Mouse (Mus musculus): ENCODE results near the gene Atg16l2. TPM values are rescaled to one million over a fixed set of nuclear protein-coding genes. Genes with fewer than 3 reads are reported as not detected.

Gene Atg16l2
- polyA plus RNA-seq, 1 experiment from 2014 or later, result 23.0 TPM

DNA sequence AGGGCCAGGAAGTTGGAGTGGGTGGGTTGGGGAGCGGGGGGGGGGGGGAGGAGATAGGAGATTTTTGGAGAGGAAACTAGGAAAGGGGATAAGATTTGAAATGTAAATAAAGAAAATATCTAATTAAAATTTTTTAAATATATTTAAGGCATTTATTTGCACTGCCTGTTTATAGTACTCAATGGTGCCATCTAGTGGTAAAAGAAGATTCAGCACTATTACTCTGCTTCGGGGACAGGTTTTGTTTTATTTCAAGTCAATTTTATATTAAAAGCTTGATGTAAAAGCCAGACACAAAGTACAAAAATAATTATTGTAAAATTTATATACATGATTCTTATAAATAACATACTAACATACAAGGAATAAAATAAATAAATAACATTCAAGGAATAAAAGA lies 70.6 kb downstream of the Atg16l2 start:
- no peaks in the 10 kb centered on the region for H3K9me3 ChIP-seq (replicated peaks)
- 48% methylated on average over 2 of the region's 2 CpGs for WGBS
- DNase-seq (ENCODE audit: low spot score), result no peak

DNA sequence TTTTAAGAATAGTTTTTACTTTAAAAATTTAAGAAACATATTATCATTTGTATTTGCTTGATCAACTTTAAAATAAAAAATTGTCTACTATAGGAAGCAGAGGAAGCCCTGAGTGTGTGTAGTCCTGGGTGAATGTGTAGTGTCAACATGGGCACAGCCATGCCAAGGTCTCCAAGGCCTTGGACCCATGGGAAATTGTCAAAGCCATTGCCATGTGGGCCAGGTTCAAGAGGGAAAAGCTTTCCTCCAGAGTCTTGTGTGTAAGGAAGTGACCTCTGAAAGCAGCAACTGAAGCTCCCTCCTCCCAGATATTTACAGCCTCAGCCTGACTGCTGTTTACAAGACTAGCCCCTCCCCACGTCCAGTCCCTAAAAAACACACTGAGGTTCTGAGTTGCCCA lies 72.7 kb downstream of the Atg16l2 start:
- no peak for DNase-seq (ENCODE audit: low spot score)
- Histone ChIP-seq H3K27ac (no peak overlapping the region), H3K36me3 (no peaks in the 10 kb centered on the region), H3K27me3 (ENCODE audit: low read depth, poor library complexity, severe bottlenecking) (no peaks in the 10 kb centered on the region), H3K4me3 (no peak overlapping the region), H3K9me3 (replicated peaks) (no peaks in the 10 kb centered on the region), H3K4me1 (no peaks in the 10 kb centered on the region)
- 50% methylated on average over 1 of the region's 1 CpGs for WGBS

More for the DNA sequence above, 70.6 kb downstream of the Atg16l2 start:
- no peaks in the 10 kb centered on the region for H3K4me1 ChIP-seq
- no peaks in the 10 kb centered on the region for H3K27me3 ChIP-seq (ENCODE audit: low read depth, poor library complexity, severe bottlenecking)
- H3K27ac ChIP-seq, result no peak overlapping the region
- no peak overlapping the region for H3K4me3 ChIP-seq
- H3K36me3 ChIP-seq, result peaks cover 2% of the 10 kb centered on the region; the same call in 1 of the 2 replicates

DNA sequence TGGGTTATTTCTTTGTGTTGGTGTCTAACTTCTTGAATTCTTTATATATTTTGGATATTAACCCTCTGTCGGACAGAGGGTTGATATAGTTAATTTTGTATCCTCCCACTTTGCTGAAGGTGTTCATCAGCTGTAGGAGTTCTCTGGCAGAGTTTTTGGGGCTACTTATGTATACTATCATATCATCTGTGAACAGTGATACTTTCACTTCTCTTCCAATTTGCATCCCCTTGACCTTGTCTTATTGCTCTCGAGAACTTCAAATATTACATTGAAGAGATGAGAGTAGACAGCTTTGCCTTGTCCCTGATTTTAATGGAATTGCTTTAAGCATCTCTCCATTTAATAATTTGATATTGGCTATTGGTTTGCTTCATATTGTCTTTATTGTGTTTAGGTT lies 78.5 kb downstream of the Atg16l2 start:
- WGBS, result 94% methylated on average over 2 of the region's 2 CpGs
- Histone ChIP-seq H3K27me3 (ENCODE audit: low read depth, poor library complexity, severe bottlenecking) (no peaks in the 10 kb centered on the region), H3K4me3 (no peak overlapping the region), H3K9me3 (replicated peaks) (no peaks in the 10 kb centered on the region), H3K27ac (no peak overlapping the region), H3K4me1 (no peaks in the 10 kb centered on the region), H3K36me3 (no peaks in the 10 kb centered on the region)
- DNase-seq (ENCODE audit: low spot score), result no peak

DNA sequence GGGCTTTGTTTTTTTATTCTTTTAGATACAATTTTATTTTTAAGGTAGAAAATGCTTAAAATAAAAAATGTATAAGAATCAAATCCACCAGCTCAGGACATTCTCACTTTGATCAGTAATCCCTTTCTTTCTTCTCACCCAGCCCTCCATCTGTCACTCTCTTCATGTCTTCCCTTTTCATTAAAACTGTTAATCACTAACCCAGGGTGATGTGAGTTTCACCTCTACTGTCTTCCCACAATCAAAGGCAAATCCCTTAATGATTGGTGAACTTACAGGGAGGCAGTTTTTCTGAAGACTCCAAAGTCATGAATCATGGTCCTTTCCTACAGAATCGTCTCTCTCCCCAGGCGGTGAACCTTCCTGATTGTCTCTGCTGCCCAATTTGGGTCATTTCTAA lies 85.3 kb downstream of the Atg16l2 start:
- H3K27me3 ChIP-seq (ENCODE audit: low read depth, poor library complexity, severe bottlenecking), result no peaks in the 10 kb centered on the region
- DNase-seq (ENCODE audit: low spot score), result no peak
- H3K36me3 ChIP-seq, result peaks cover 5% of the 10 kb centered on the region; the same call in 1 of the 2 replicates
- H3K4me3 ChIP-seq, result no peak overlapping the region
- H3K4me1 ChIP-seq, result no peaks in the 10 kb centered on the region
- H3K27ac ChIP-seq, result no peak overlapping the region
- WGBS, result 79% methylated on average over 2 of the region's 2 CpGs
- no peaks in the 10 kb centered on the region for H3K9me3 ChIP-seq (replicated peaks)

DNA sequence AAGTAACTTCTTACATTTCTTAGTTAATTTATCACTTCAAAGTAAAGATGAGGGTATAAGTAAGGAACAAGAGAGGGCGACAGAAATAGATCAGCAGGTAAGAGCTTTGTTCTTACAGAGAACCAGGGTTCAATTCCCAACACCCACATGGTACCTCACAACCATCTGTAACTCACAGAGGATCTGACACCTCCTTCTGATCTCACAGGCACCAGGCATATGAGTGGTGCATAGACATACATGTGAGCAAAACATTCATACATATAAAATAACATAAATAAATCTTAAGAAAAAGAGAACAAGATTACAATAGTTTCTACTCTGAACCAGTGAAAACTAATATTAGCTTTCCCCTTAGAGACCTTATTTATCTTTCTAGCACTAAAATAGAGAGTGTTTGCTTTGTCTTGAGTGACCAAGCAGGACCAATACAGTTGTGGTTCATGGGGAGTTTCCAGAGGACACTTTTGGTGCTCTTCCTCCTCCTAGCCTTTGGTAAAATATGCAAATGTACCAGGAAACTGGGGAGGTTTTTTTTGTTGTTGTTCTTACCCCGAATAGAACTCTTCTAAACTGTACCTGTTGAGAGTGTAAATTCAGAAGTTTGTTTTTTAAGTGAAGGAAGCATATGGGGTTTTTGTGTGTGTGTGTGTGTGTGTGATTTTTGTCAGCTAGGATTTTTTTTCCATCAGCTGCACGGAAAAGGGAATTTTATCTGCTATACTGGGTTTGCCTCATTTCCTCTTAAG lies 88.4 kb downstream of the Atg16l2 start:
- DNase-seq (ENCODE audit: low spot score), result no peak
- Histone ChIP-seq H3K4me1 (no peaks in the 10 kb centered on the region), H3K4me3 (no peak overlapping the region)

More for the DNA sequence above, 88.4 kb downstream of the Atg16l2 start:
- no peak overlapping the region for H3K27ac ChIP-seq
- H3K36me3 ChIP-seq, result peaks cover 5% of the 10 kb centered on the region; the same call in 1 of the 2 replicates
- H3K9me3 ChIP-seq (replicated peaks), result no peaks in the 10 kb centered on the region
- WGBS, result 84% methylated on average over 3 of the region's 3 CpGs
- H3K27me3 ChIP-seq (ENCODE audit: low read depth, poor library complexity, severe bottlenecking), result no peaks in the 10 kb centered on the region

Other genes starting within 250 kb of the Atg16l2 start
- 16.1 and 21.5 TPM in 2 replicates for gene Fchsd2, start 209.4 kb downstream of the Atg16l2 start, polyA plus RNA-seq (2016; fragmentation: Nextera tagmentation; extraction: Ambion mirVana)
- 10.1 and 11.7 TPM in 2 replicates for gene Stard10, start 14.8 kb upstream of the Atg16l2 start, polyA plus RNA-seq (2016; fragmentation: Nextera tagmentation; extraction: Ambion mirVana)
- gene Arap1, start 45.8 kb upstream of the Atg16l2 start, polyA plus RNA-seq (2016; fragmentation: Nextera tagmentation; extraction: Ambion mirVana), result 13.1 and 20.5 TPM in 2 replicates
- 0.06 TPM in 1 of 2 replicates, not detected in the other for gene Gm45837, start 108.6 kb upstream of the Atg16l2 start, polyA plus RNA-seq (2016; fragmentation: Nextera tagmentation; extraction: Ambion mirVana)
- gene Pde2a, start 119.4 kb upstream of the Atg16l2 start, polyA plus RNA-seq (2016; fragmentation: Nextera tagmentation; extraction: Ambion mirVana), result 9.2 and 9.3 TPM in 2 replicates